Mouse (Mus musculus): ENCODE measurements around the gene Capg.
"Not testable (repeated sequence)": the region's sequence is repeated elsewhere in the genome, so short reads cannot be mapped to it uniquely, and the experiment has no call there.

GRCm38 (mm10) chr6:72533555-72533954, 10.6 kb upstream of the Capg start:
- not testable (repeated sequence) for TF ChIP-seq CTCF (IDR thresholded peaks at IDR 0.05; ENCODE audit: borderline replicate concordance, insufficient read depth, low read depth, low read length); POLR2A (IDR thresholded peaks at IDR 0.05; ENCODE audit: borderline replicate concordance, insufficient read depth, low read length)
